Mouse (Mus musculus) adipocyte (in vitro differentiated cells): ENCODE results near the gene Rhox2f.
"Not testable (repeated sequence)": the region's sequence is repeated elsewhere in the genome, so short reads cannot be mapped to it uniquely, and the experiment has no call there.

Experiments
- DNase-seq: peaks from one replicate; pipeline ENCODE4 v3.0.0-alpha.2; 2016; ENCODE audit warnings: low spot score

The Rhox2f gene

GRCm38 (mm10) chrX:37571105-37571504 lies at the start of gene Rhox2f:
Gene Rhox2f, plus strand, starts transcription at chrX:37571405.
- DNase-seq = not testable (repeated sequence)

GRCm38 (mm10) chrX:37530152-37530551 lies 41.1 kb upstream of the Rhox2f start, which contains the start of gene Rhox2e:
Gene Rhox2e, plus strand, starts transcription at chrX:37530452.
- not testable (repeated sequence) for DNase-seq

GRCm38 (mm10) chrX:37541719-37542118 lies 29.5 kb upstream of the Rhox2f start, which contains the start of gene Rhox3e:
Gene Rhox3e, plus strand, starts transcription at chrX:37542019.
- not testable (repeated sequence) for DNase-seq

GRCm38 (mm10) chrX:37557112-37557511 lies 14.1 kb upstream of the Rhox2f start, which contains the start of gene Rhox4e:
Gene Rhox4e, plus strand, starts transcription at chrX:37557412.
- not testable (repeated sequence) for DNase-seq

GRCm38 (mm10) chrX:37572638-37573037 lies 1.4 kb downstream of the Rhox2f start:
- peak; percentile 2 for DNase-seq

- not testable (repeated sequence) for DNase-seq
Observed at GRCm38 (mm10) chrX:37580692-37581091, 9.5 kb downstream of the Rhox2f start, which contains the start of gene Rhox3f. Gene Rhox3f, plus strand, starts transcription at chrX:37580992.

GRCm38 (mm10) chrX:37607604-37608003 lies 36.4 kb downstream of the Rhox2f start, which contains the start of gene Rhox4f:
Gene Rhox4f, minus strand, starts transcription at chrX:37607704.
- not testable (repeated sequence) for DNase-seq
